Mouse (Mus musculus) myocyte (in vitro differentiated cells): ENCODE measurements around the gene Exog. TPM values are rescaled to one million over a fixed set of nuclear protein-coding genes. Genes with fewer than 3 reads are reported as not detected.

Experiments used
- H3K27me3 ChIP-seq: one replicate; pipeline ENCODE4 v1.6.1; 2011; ENCODE audit not compliant: control insufficient read depth, insufficient read depth, insufficient read length
- H3K36me3 ChIP-seq: one replicate; pipeline ENCODE4 v1.6.1; 2011; ENCODE audit not compliant: control insufficient read depth, insufficient read depth
- H3K4me2 ChIP-seq: one replicate; pipeline ENCODE4 v1.6.1; 2011; ENCODE audit warnings: low read depth, control low read depth
- H3K4me3 ChIP-seq: one replicate; pipeline ENCODE4 v1.5.1; 2011; ENCODE audit warnings: mild to moderate bottlenecking, control low read depth, moderate library complexity
- H3K79me2 ChIP-seq: one replicate; pipeline ENCODE4 v1.6.1; 2011; ENCODE audit not compliant: control insufficient read depth, insufficient read depth
- H3ac ChIP-seq: one replicate; pipeline ENCODE4 v1.6.1; 2011; ENCODE audit not compliant: control insufficient read depth, insufficient read length
- CEBPB ChIP-seq: IDR thresholded peaks from 2 replicates; pipeline ENCODE4 v1.6.1; 2011; ENCODE audit warnings: mild to moderate bottlenecking, moderate library complexity; ENCODE audit not compliant: poor library complexity, insufficient read depth, severe bottlenecking
- E2F4 ChIP-seq: IDR thresholded peaks from one replicate; pipeline ENCODE4 v1.6.1; 2011; ENCODE audit warnings: mild to moderate bottlenecking, control low read depth, moderate library complexity; ENCODE audit not compliant: insufficient read depth
- MAX ChIP-seq: IDR thresholded peaks from one replicate; pipeline ENCODE4 v1.6.1; 2011; ENCODE audit warnings: low read depth, mild to moderate bottlenecking, control low read depth
- MYOD1 ChIP-seq, 3 experiments: IDR thresholded peaks; one replicate each; pipeline ENCODE4 v1.6.1; 2011; ENCODE audit warnings: control low read depth in 2 of 3, low read depth in 2 of 3, mild to moderate bottlenecking in 2 of 3, moderate library complexity in 1 of 3; ENCODE audit not compliant: insufficient read length in 2 of 3, control insufficient read depth in 1 of 3
- MYOG ChIP-seq, 3 experiments: IDR thresholded peaks; one replicate each; pipeline ENCODE4 v1.6.1; 2011; ENCODE audit warnings: control low read depth in 2 of 3, low read depth in 2 of 3, mild to moderate bottlenecking in 2 of 3; ENCODE audit not compliant: insufficient read length in 2 of 3, control insufficient read depth in 1 of 3, insufficient read depth in 1 of 3
- POLR2A ChIP-seq: IDR thresholded peaks from one replicate; pipeline ENCODE4 v1.6.1; 2011; ENCODE audit warnings: low read depth, mild to moderate bottlenecking, control low read depth, moderate library complexity; ENCODE audit not compliant: insufficient read length
- POLR2AphosphoS2 ChIP-seq: IDR thresholded peaks from one replicate; pipeline ENCODE4 v1.6.1; 2011; ENCODE audit warnings: low read depth, control low read depth; ENCODE audit not compliant: insufficient read length
- REST ChIP-seq: IDR thresholded peaks from one replicate; pipeline ENCODE4 v1.6.1; 2011; ENCODE audit warnings: mild to moderate bottlenecking, control low read depth, moderate library complexity; ENCODE audit not compliant: insufficient read depth, insufficient read length
- SRF ChIP-seq: IDR thresholded peaks from one replicate; pipeline ENCODE4 v1.6.1; 2011; ENCODE audit warnings: low read depth; ENCODE audit not compliant: control insufficient read depth, insufficient read length
- TCF12 ChIP-seq: IDR thresholded peaks from one replicate; pipeline ENCODE4 v1.6.1; 2011; ENCODE audit warnings: mild to moderate bottlenecking, control low read depth; ENCODE audit not compliant: poor library complexity, insufficient read depth, severe bottlenecking
- TCF3 ChIP-seq: IDR thresholded peaks from one replicate; pipeline ENCODE4 v1.6.1; 2011; ENCODE audit warnings: low read depth, control low read depth; ENCODE audit not compliant: insufficient read length
- USF1 ChIP-seq: IDR thresholded peaks from one replicate; pipeline ENCODE4 v1.6.1; 2011; ENCODE audit warnings: low read depth, mild to moderate bottlenecking, control low read depth, moderate library complexity
- polyA plus RNA-seq: library from polyadenylated mRNA; unstranded; fragments of >200 nt; fragmentation: generic; extraction: Trizol; gene quantifications from one replicate; pipeline ENCODE4 v1.2.1, GENCODE M21; 2012; ENCODE audit warnings: missing spikeins

The Exog gene
- polyA plus RNA-seq, 1 experiment: 4.0 TPM

DNA sequence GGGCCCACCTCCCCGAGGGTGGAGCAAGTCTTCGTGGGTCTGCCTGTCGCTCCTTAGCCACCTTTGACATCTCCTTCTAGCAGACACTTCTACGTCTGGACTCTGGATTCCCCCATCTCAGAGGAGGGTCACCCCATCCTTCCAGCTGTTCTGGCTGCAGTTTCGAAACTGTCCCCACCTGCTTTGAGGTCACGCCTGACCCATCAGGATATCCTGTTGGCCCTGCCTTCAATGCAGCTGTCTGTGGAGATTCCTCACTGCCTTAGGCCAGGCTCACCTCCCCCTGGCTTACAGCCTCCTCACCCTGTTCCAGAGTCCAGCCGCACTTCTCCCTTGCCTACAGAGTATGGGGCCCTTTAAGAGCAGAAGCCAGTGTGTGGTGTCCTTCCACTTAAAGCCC lies 54.1 kb downstream of the Exog start:
- H3K4me3 ChIP-seq: no peak overlapping the region
- H3K36me3 ChIP-seq: no peaks in the 10 kb centered on the region
- H3K4me2 ChIP-seq: no peak overlapping the region
- no peak overlapping the region for H3ac ChIP-seq
- H3K79me2 ChIP-seq: no peaks in the 10 kb centered on the region
- no peaks in the 10 kb centered on the region for H3K27me3 ChIP-seq
- TF ChIP-seq TCF12: peak; percentile 74
- TF ChIP-seq MYOD1 (IDR thresholded peaks at IDR 0.05; ENCODE audit: control insufficient read depth in 1 of 3, insufficient read length in 2 of 3, low read depth in 2 of 3): peak; percentile 12 to 98 (median 95)
- TF ChIP-seq CEBPB: peak; percentile 70; the same call in 1 of the 2 replicates
- no peak for TF ChIP-seq MAX
- no peak for TF ChIP-seq USF1
- peak; percentile 38 to 98 (median 90) for TF ChIP-seq MYOG (IDR thresholded peaks at IDR 0.05; ENCODE audit: control insufficient read depth in 1 of 3, insufficient read depth in 1 of 3, insufficient read length in 2 of 3, low read depth in 2 of 3)
- TF ChIP-seq REST: no peak
- no peak for TF ChIP-seq SRF
- no peak for TF ChIP-seq POLR2A
- TF ChIP-seq POLR2AphosphoS2: no peak
- peak; percentile 92 for TF ChIP-seq TCF3
- no peak for TF ChIP-seq E2F4

DNA sequence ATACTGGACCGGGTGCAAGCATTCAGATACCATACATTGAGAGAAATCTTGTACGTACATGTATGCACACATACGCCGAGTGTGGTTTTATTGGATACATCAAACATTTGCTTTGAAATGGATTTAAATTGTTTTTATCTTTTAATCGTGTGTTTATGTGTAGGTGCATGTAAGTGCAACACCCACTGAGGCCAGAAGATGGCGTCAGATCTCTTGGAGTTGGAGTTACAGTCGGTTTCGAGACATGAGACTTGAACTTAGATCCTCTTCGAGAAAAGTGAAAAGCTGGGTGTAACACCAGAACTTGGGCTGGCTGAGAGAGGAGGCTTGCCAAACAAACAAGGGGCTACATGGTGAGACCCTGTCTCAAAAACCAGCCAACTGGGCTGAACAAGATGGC lies 58.9 kb downstream of the Exog start:
- H3K36me3 ChIP-seq: no peaks in the 10 kb centered on the region
- H3ac ChIP-seq: no peak overlapping the region
- H3K27me3 ChIP-seq: no peaks in the 10 kb centered on the region
- no peak overlapping the region for H3K4me2 ChIP-seq
- no peak overlapping the region for H3K4me3 ChIP-seq
- no peaks in the 10 kb centered on the region for H3K79me2 ChIP-seq
- no peak for TF ChIP-seq POLR2A

GRCm38 (mm10) chr9:119504981-119505658 lies 60.4 kb downstream of the Exog start:
- Histone ChIP-seq H3K4me2 (no peak overlapping the region), H3ac (no peak overlapping the region), H3K79me2 (no peaks in the 10 kb centered on the region), H3K36me3 (no peaks in the 10 kb centered on the region), H3K4me3 (no peak overlapping the region), H3K27me3 (no peaks in the 10 kb centered on the region)
- TF ChIP-seq POLR2AphosphoS2 (no peak), MYOD1 (IDR thresholded peaks at IDR 0.05; ENCODE audit: control insufficient read depth in 1 of 3, insufficient read length in 2 of 3, low read depth in 2 of 3) (no peak), POLR2A (no peak), TCF12 (no peak), CEBPB (no peak), TCF3 (no peak), MYOG (IDR thresholded peaks at IDR 0.05; ENCODE audit: control insufficient read depth in 1 of 3, insufficient read depth in 1 of 3, insufficient read length in 2 of 3, low read depth in 2 of 3) (no peak), E2F4 (no peak), MAX (no peak), SRF (no peak), REST (no peak), USF1 (no peak)

- no peaks in the 10 kb centered on the region for H3K27me3 ChIP-seq
- H3K36me3 ChIP-seq: no peaks in the 10 kb centered on the region
- no peaks in the 10 kb centered on the region for H3K79me2 ChIP-seq
- no peak overlapping the region for H3K4me3 ChIP-seq
- no peak overlapping the region for H3ac ChIP-seq
- no peak for TF ChIP-seq POLR2A
- TF ChIP-seq CEBPB: no peak
- TF ChIP-seq MAX: no peak
- no peak for TF ChIP-seq USF1
- no peak for TF ChIP-seq POLR2AphosphoS2
- TF ChIP-seq REST: no peak
- no peak overlapping the region for H3K4me2 ChIP-seq
Measured at GRCm38 (mm10) chr9:119510902-119511301, 66.2 kb downstream of the Exog start.

GRCm38 (mm10) chr9:119512993-119513392 lies 68.2 kb downstream of the Exog start:
- H3K79me2 ChIP-seq: no peaks in the 10 kb centered on the region
- TF ChIP-seq MYOG (IDR thresholded peaks at IDR 0.05; ENCODE audit: control insufficient read depth in 1 of 3, insufficient read depth in 1 of 3, insufficient read length in 2 of 3, low read depth in 2 of 3) (no peak), TCF12 (no peak), MYOD1 (IDR thresholded peaks at IDR 0.05; ENCODE audit: control insufficient read depth in 1 of 3, insufficient read length in 2 of 3, low read depth in 2 of 3) (no peak), POLR2A (no peak), POLR2AphosphoS2 (no peak)
- H3K36me3 ChIP-seq: no peaks in the 10 kb centered on the region
- H3K4me2 ChIP-seq: no peak overlapping the region
- H3ac ChIP-seq: no peak overlapping the region
- no peaks in the 10 kb centered on the region for H3K27me3 ChIP-seq
- H3K4me3 ChIP-seq: no peak overlapping the region
